Mouse (Mus musculus): ENCODE data around the gene Kank3. TPM values are rescaled to one million over a fixed set of nuclear protein-coding genes. Genes with fewer than 3 reads are reported as not detected.
A peak's percentile ranks its signal among the peaks of the same experiment; 100 is the strongest.
"Not testable (repeated sequence)": the region's sequence is repeated elsewhere in the genome, so short reads cannot be mapped to it uniquely, and the experiment has no call there.

Gene Kank3
- polyA plus RNA-seq, 1 experiment: 27.5 TPM

GRCm38 (mm10) chr17:33817969-33818643 lies 7.8 kb downstream of the Kank3 start:
- Histone ChIP-seq H3K4me3 (ENCODE audit: insufficient read depth, low read length) (peak overlapping the region; percentile 63), H3K4me1 (ENCODE audit: control insufficient read depth, insufficient read depth, low read length) (peaks cover 27% of the 10 kb centered on the region), H3K27ac (ENCODE audit: insufficient read depth, low read depth, low read length) (peak overlapping the region; percentile 81)
- TF ChIP-seq POLR2A (IDR thresholded peaks at IDR 0.05; ENCODE audit: borderline replicate concordance, low read depth, low read length): no peak
- no peak for TF ChIP-seq CTCF (IDR thresholded peaks at IDR 0.05; ENCODE audit: low read depth, low read length)

DNA sequence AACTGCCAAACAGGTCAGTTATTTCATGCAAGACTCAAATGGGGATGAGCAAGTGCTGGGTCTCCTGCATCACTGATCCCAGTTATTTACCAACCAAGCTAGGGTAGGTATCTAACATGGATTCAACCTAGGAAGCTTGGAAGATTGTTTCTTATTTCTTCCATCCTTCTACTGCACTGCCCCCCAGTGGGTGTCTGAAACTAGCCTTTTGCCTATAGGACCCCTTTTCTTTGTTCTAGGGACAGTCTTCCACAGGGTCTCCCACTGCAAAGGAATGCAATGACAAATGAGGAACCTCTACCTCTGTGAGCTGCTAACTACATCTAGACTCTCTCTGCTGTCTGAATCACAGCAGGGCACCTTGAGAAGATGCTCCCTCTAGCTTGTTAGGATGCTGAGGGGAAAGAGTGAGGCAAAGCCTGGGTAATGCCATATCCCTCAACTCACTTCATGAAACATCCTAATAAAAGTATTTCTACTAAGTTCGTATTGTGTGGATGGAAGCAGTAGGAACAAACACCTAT lies 12.2 kb downstream of the Kank3 start:
- peak overlapping the region; percentile 7; the same call in 1 of the 2 replicates for H3K4me3 ChIP-seq (ENCODE audit: insufficient read depth, low read length)
- no peak for TF ChIP-seq CTCF (IDR thresholded peaks at IDR 0.05; ENCODE audit: low read depth, low read length)
- no peak for TF ChIP-seq POLR2A (IDR thresholded peaks at IDR 0.05; ENCODE audit: borderline replicate concordance, low read depth, low read length)
- H3K27ac ChIP-seq (ENCODE audit: insufficient read depth, low read depth, low read length): no peak overlapping the region
- peaks cover 26% of the 10 kb centered on the region for H3K4me1 ChIP-seq (ENCODE audit: control insufficient read depth, insufficient read depth, low read length)

DNA sequence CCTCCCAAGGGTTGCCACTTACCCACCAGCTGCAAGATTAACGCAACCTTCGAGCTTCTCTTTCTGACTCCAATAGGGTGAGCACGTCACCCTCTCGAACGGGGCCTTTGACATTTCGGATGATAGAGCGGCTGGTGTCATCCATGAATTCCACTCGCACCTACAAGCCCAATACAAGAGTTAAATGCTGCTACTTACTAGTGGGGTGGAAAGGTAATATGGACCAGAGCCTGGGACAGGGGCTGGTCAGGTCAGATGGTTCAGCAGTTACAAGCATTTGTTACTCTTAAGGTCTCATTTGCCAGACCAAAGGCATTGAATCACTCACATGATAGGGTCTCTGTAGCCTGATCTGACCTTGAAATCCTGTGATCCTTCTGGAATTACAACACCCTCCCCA lies 12.9 kb downstream of the Kank3 start:
- H3K27ac ChIP-seq (ENCODE audit: insufficient read depth, low read depth, low read length): not testable (repeated sequence)
- H3K4me1 ChIP-seq (ENCODE audit: control insufficient read depth, insufficient read depth, low read length): peaks cover 23% of the 10 kb centered on the region
- peak overlapping the region; percentile 72 for H3K4me3 ChIP-seq (ENCODE audit: insufficient read depth, low read length)

GRCm38 (mm10) chr17:33824084-33824996 lies 14.0 kb downstream of the Kank3 start, which contains the start of the genes Rps28 and Ndufa7:
Gene Rps28, minus strand, starts transcription at chr17:33824562.
Gene Ndufa7, plus strand, starts transcription at chr17:33824572.
- TF ChIP-seq POLR2A (IDR thresholded peaks at IDR 0.05; ENCODE audit: borderline replicate concordance, low read depth, low read length): no peak; the same call in 1 of the 2 replicates
- no peak for TF ChIP-seq CTCF (IDR thresholded peaks at IDR 0.05; ENCODE audit: low read depth, low read length)
- peak within 1 kb of the TSS; percentile 72 for H3K4me3 ChIP-seq (ENCODE audit: insufficient read depth, low read length)
- peak within 1 kb of the TSS; percentile 86 for H3K27ac ChIP-seq (ENCODE audit: insufficient read depth, low read depth, low read length)
- H3K4me1 ChIP-seq (ENCODE audit: control insufficient read depth, insufficient read depth, low read length): peaks cover 15% of the 10 kb centered on the region

- Histone ChIP-seq H3K4me1 (ENCODE audit: control insufficient read depth, insufficient read depth, low read length) (peaks cover 15% of the 10 kb centered on the region), H3K4me3 (ENCODE audit: insufficient read depth, low read length) (peak overlapping the region; percentile 72), H3K27ac (ENCODE audit: insufficient read depth, low read depth, low read length) (peak overlapping the region; percentile 86)
Observed at GRCm38 (mm10) chr17:33824997-33825330, 14.6 kb downstream of the Kank3 start.

DNA sequence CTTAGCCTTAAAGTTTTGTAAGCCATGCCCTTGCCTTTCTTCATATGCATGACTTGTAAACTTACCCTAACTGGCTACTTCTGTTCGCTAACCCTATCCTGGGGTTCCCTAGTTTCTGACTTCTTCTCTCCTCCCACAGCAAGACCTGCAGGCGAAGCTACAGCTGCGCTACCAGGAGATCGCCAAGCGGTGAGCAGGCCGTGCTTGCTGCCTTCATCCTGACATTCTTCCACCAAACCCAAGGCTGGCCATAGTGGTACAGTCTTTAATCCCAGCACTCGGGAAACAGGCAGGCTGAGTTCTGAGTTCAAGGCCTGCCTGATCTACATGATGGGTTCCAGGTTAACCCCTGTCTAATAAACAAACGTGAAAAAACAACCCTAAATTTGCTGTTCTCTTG lies 15.1 kb downstream of the Kank3 start:
- no peak for TF ChIP-seq CTCF (IDR thresholded peaks at IDR 0.05; ENCODE audit: low read depth, low read length)
- TF ChIP-seq POLR2A (IDR thresholded peaks at IDR 0.05; ENCODE audit: borderline replicate concordance, low read depth, low read length): no peak
- H3K4me3 ChIP-seq (ENCODE audit: insufficient read depth, low read length): peak overlapping the region; percentile 48
- no peak overlapping the region for H3K27ac ChIP-seq (ENCODE audit: insufficient read depth, low read depth, low read length)
- H3K4me1 ChIP-seq (ENCODE audit: control insufficient read depth, insufficient read depth, low read length): peaks cover 15% of the 10 kb centered on the region

DNA sequence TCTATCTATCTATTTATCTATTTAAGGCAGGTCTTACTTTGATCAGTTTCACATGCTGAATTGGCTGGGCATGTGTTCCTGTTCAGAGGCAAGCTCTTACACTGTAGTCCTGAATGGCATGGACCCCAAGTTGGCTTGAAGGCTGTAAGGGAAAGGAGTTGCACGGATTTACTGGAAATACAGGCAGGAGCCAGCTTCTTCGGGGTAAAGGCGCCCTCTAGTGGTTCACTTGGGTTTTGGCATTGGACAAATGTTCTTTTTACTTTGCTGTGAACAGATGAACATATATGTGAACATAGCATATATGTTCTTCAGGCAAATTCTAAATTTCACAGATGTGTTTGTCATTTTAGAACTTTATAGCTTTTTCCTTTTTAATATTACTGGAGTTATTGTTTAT lies 16.5 kb downstream of the Kank3 start:
- Histone ChIP-seq H3K27ac (ENCODE audit: insufficient read depth, low read depth, low read length) (no peak overlapping the region), H3K4me3 (ENCODE audit: insufficient read depth, low read length) (no peak overlapping the region), H3K4me1 (ENCODE audit: control insufficient read depth, insufficient read depth, low read length) (peaks cover 10% of the 10 kb centered on the region)
- no peak for TF ChIP-seq POLR2A (IDR thresholded peaks at IDR 0.05; ENCODE audit: borderline replicate concordance, low read depth, low read length)
- peak; percentile 55 for TF ChIP-seq CTCF (IDR thresholded peaks at IDR 0.05; ENCODE audit: low read depth, low read length)

GRCm38 (mm10) chr17:33828892-33829291 lies 18.6 kb downstream of the Kank3 start:
- Histone ChIP-seq H3K27ac (ENCODE audit: insufficient read depth, low read depth, low read length) (no peak overlapping the region), H3K4me1 (ENCODE audit: control insufficient read depth, insufficient read depth, low read length) (peaks cover 4% of the 10 kb centered on the region), H3K4me3 (ENCODE audit: insufficient read depth, low read length) (no peak overlapping the region)
- TF ChIP-seq POLR2A (IDR thresholded peaks at IDR 0.05; ENCODE audit: borderline replicate concordance, low read depth, low read length) (no peak), CTCF (IDR thresholded peaks at IDR 0.05; ENCODE audit: low read depth, low read length) (no peak)

DNA sequence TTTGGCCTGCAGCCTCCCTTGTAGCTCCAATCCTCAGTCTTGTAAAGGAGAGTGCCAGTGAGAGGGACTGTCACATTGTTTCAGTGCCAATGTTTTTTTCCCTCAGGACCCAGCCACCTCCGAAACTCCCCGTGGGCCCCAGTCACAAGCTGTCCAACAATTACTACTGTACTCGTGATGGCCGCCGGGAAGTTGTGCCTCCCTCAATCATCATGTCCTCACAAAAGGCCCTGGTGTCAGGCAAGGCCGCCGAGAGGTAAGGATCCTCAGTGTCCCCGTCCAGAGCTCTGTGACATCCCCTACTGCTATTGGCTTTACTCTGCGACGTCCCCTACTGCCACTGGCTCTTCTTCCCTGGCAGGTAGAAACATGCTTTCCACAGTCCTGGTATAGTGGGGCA lies 19.2 kb downstream of the Kank3 start:
- TF ChIP-seq POLR2A (IDR thresholded peaks at IDR 0.05; ENCODE audit: borderline replicate concordance, low read depth, low read length) (no peak), CTCF (IDR thresholded peaks at IDR 0.05; ENCODE audit: low read depth, low read length) (no peak)
- no peak overlapping the region for H3K27ac ChIP-seq (ENCODE audit: insufficient read depth, low read depth, low read length)
- peaks cover 4% of the 10 kb centered on the region for H3K4me1 ChIP-seq (ENCODE audit: control insufficient read depth, insufficient read depth, low read length)
- no peak overlapping the region for H3K4me3 ChIP-seq (ENCODE audit: insufficient read depth, low read length)

All from bone marrow macrophage, adult 2 months (primary cell).